Mouse (Mus musculus) cerebellum, postnatal 36 days (tissue): ENCODE data around the gene Traf3.

Experiments
- DNase-seq, 2 experiments: peaks; one replicate each; pipeline ENCODE4 v3.0.0; 2021 to 2022; ENCODE audit warnings: mixed read lengths in 2 of 2

Gene Traf3

GRCm38 (mm10) chr12:111165831-111166591, at the start of gene Traf3:
Gene Traf3 (plus strand): TSS chr12:111166370.
- DNase-seq, result peak; percentile 55 to 61

GRCm38 (mm10) chr12:111119506-111120085, 46.6 kb upstream of the Traf3 start:
- peak; percentile 31 to 62 for DNase-seq

GRCm38 (mm10) chr12:111120976-111121645, 45.1 kb upstream of the Traf3 start:
- DNase-seq, result peak; percentile 42 to 66

GRCm38 (mm10) chr12:111122332-111122852, 43.8 kb upstream of the Traf3 start:
- DNase-seq, result no peak

- DNase-seq, result no peak
Measured at GRCm38 (mm10) chr12:111124601-111125260, 41.4 kb upstream of the Traf3 start.

GRCm38 (mm10) chr12:111125666-111126065, 40.5 kb upstream of the Traf3 start:
- no peak for DNase-seq

GRCm38 (mm10) chr12:111134169-111134568, 32.0 kb upstream of the Traf3 start:
- peak; percentile 35 to 43 for DNase-seq

GRCm38 (mm10) chr12:111134791-111135733, 31.1 kb upstream of the Traf3 start:
- peak; percentile 15 to 23 for DNase-seq

GRCm38 (mm10) chr12:111135953-111136352, 30.2 kb upstream of the Traf3 start:
- no peak for DNase-seq

GRCm38 (mm10) chr12:111137079-111137478, 29.1 kb upstream of the Traf3 start:
- peak in 1 of 2 experiments; percentile 14 for DNase-seq

GRCm38 (mm10) chr12:111143005-111143508, 23.1 kb upstream of the Traf3 start:
- DNase-seq, result peak; percentile 35 to 43

- DNase-seq, result no peak
Measured at GRCm38 (mm10) chr12:111143509-111144063, 22.6 kb upstream of the Traf3 start.

GRCm38 (mm10) chr12:111144598-111144997, 21.6 kb upstream of the Traf3 start:
- DNase-seq, result no peak

- no peak for DNase-seq
Measured at GRCm38 (mm10) chr12:111145269-111145668, 20.9 kb upstream of the Traf3 start.

- DNase-seq, result no peak
Measured at GRCm38 (mm10) chr12:111149495-111150235, 16.5 kb upstream of the Traf3 start.

GRCm38 (mm10) chr12:111150236-111150596, 16.0 kb upstream of the Traf3 start:
- DNase-seq, result no peak

GRCm38 (mm10) chr12:111151422-111152156, 14.6 kb upstream of the Traf3 start:
- DNase-seq, result no peak

- DNase-seq, result no peak
Measured at GRCm38 (mm10) chr12:111152579-111152978, 13.6 kb upstream of the Traf3 start.

- DNase-seq, result peak in 1 of 2 experiments; percentile 41
Measured at GRCm38 (mm10) chr12:111152981-111153710, 13.0 kb upstream of the Traf3 start.
